Comparison of ENCODE assay signal across 15 mouse cellular contexts in the genomic region with DNA sequence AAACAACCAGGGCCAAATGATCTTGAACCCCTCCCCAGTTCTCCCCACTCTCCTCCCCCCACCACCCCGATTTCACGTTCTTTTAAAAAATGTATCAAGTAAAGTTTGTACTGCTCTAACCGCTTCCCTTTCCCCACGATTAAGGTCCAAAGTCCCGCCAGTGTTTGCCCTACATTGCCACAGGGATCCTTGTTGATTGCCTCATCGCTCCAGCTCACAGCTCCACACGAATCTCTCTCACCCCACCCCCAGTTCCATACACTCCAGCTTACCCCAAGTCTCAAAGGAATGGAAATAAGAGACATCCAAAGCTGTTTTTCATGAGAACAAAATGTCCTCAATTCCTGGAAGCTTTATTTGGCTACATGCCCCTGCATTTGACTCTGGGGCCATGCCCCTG. TPM values are rescaled to one million over a fixed set of nuclear protein-coding genes. Genes with fewer than 3 reads are reported as not detected.
DNase-seq lines count a peak whose midpoint lies in the region; ATAC-seq lines count a peak whose summit lies in the region.
"Had no signal": no experiment of that assay in that cellular context is flagged by ENCODE, and none has a peak within 500 bp of the region (broad histone marks: within the 10 kb centered on the region; RNA-seq: fewer than 3 reads in every experiment).

No protein-coding gene starts in this region.

- 58% methylated on average over 7 of the region's 7 CpGs for whole genome bisulfite sequencing in intestine, embryonic 14.5 days
- WGBS in large intestine, adult 2 months = 18% methylated on average over 7 of the region's 7 CpGs

- H3K27me3 ChIP-seq in intestine, embryonic 14.5 days (replicated peaks; ENCODE audit: control insufficient read depth, insufficient read depth, low read length) = no peaks in the 10 kb centered on the region
- H3K27me3 ChIP-seq: CH12.LX; midbrain, embryonic 15.5 days; Patski had no signal

- H3K9me3 ChIP-seq in intestine, embryonic 14.5 days (ENCODE audit: control insufficient read depth, low read length) = no peaks in the 10 kb centered on the region
- H3K9me3 ChIP-seq: midbrain, embryonic 15.5 days had no signal

- no peak overlapping the region for H3K27ac ChIP-seq in intestine, embryonic 14.5 days (ENCODE audit: low read depth)
- H3K27ac ChIP-seq: heart, adult 2 months; midbrain, embryonic 15.5 days had no signal

- H3K36me3 ChIP-seq in intestine, embryonic 14.5 days (ENCODE audit: control insufficient read depth, insufficient read depth, low read length) = no peaks in the 10 kb centered on the region
- H3K36me3 ChIP-seq: midbrain, embryonic 15.5 days had no signal

- H3K4me1 ChIP-seq in intestine, embryonic 14.5 days (replicated peaks; ENCODE audit: control insufficient read depth, insufficient read depth, low read length) = peaks cover 2% of the 10 kb centered on the region; the same call in 1 of the 2 replicates
- H3K4me1 ChIP-seq: midbrain, embryonic 15.5 days had no signal

- H3K9ac ChIP-seq in intestine, embryonic 14.5 days (ENCODE audit: low read length) = no peak overlapping the region
- H3K9ac ChIP-seq: midbrain, embryonic 15.5 days had no signal

- H3K4me2 ChIP-seq in intestine, embryonic 14.5 days (ENCODE audit: low read length) = 0 out of 2 replicates have a peak overlapping the region, but pooled peaks have one; percentile 1
- H3K4me2 ChIP-seq: midbrain, embryonic 15.5 days had no signal

- no peak overlapping the region for H3K4me3 ChIP-seq in intestine, embryonic 14.5 days (ENCODE audit: low read depth, low read length)
- H3K4me3 ChIP-seq: heart, adult 2 months; midbrain, embryonic 15.5 days had no signal

- DNase-seq in 3T3-L1 (ENCODE audit: low read depth, low spot score) (peak; percentile 22), MN1 (ENCODE audit: low spot score) (no peak)
- peak; percentile 53 for DNase-seq in intestine, embryonic 14.5 days (ENCODE audit: low spot score)
- peak; percentile 45 for DNase-seq in large intestine, adult 2 months (ENCODE audit: low read depth, low spot score)
- peak; percentile 31 for DNase-seq in lung, postnatal 25 days (ENCODE audit: low spot score)
- DNase-seq in cerebellum, adult 9-11 months = no peak
- no peak for DNase-seq in testis, postnatal 14 days (ENCODE audit: low spot score)
- DNase-seq: adrenal gland, adult 2 months; cerebellum, postnatal 10 days; heart, adult 2 months; heart, postnatal 14 days had no signal

- peak; percentile 81 for ATAC-seq in intestine, embryonic 14.5 days (replicated peaks; ENCODE audit: low FRiP score, low TSS enrichment, low read depth)
- ATAC-seq: midbrain, embryonic 15.5 days; Patski had no signal

RNA-seq across cellular contexts. Expression of a gene that starts 15.7 kb away (rescaled TPM):
- 171 and 182 TPM in 2 replicates for polyA plus RNA-seq in intestine, embryonic 14.5 days (2014; fragmentation: Nextera tagmentation; extraction: Ambion mirVana)
- 121 and 133 TPM in 2 replicates for polyA plus RNA-seq in large intestine, adult 2 months (2012; rRNA removed)

RNA-seq across cellular contexts. Expression of a gene that starts 16.3 kb away (rescaled TPM):
- 373 and 390 TPM in 2 replicates for polyA plus RNA-seq in intestine, embryonic 14.5 days (2014; fragmentation: Nextera tagmentation; extraction: Ambion mirVana)
- polyA plus RNA-seq in large intestine, adult 2 months (2012; rRNA removed) = 338 and 348 TPM in 2 replicates

RNA-seq across cellular contexts. Expression of a gene that starts 47.7 kb away (rescaled TPM):
- polyA plus RNA-seq in intestine, embryonic 14.5 days (2014; fragmentation: Nextera tagmentation; extraction: Ambion mirVana) = 2.5 and 2.8 TPM in 2 replicates
- 312 and 658 TPM in 2 replicates for polyA plus RNA-seq in large intestine, adult 2 months (2012; rRNA removed)
- polyA plus RNA-seq: adrenal gland, adult 2 months; midbrain, embryonic 15.5 days; neural tube, embryonic 11.5 days had no signal

RNA-seq across cellular contexts. Expression of a gene that starts 54.4 kb away (rescaled TPM):
- 0.19 TPM in 1 of 2 replicates, not detected in the other for polyA plus RNA-seq in intestine, embryonic 14.5 days (2014; fragmentation: Nextera tagmentation; extraction: Ambion mirVana)
- 22.1 and 22.2 TPM in 2 replicates for polyA plus RNA-seq in large intestine, adult 2 months (2012; rRNA removed)
- polyA plus RNA-seq: midbrain, embryonic 15.5 days; neural tube, embryonic 11.5 days; Patski had no signal

Comparison
In these comparisons a context has a peak if more than half of its experiments do, and no peak if none do; other contexts are left out.
1. DNase-seq: peak in 3T3-L1 (single experiment), intestine, embryonic 14.5 days (single experiment), large intestine, adult 2 months (single experiment) and lung, postnatal 25 days (single experiment); none in cerebellum, adult 9-11 months (single experiment), MN1 (single experiment) and testis, postnatal 14 days (single experiment).
2. RNA of a gene that starts 47.7 kb away (polyA plus RNA-seq): 312 to 658 TPM in large intestine, adult 2 months; 2.5 to 2.8 TPM in intestine, embryonic 14.5 days; every median in the first group is over 10 times any median in the second.